Mouse (Mus musculus) heart, embryonic 13.5 days (tissue): ENCODE measurements around the gene Rrp1. TPM values are rescaled to one million over a fixed set of nuclear protein-coding genes. Genes with fewer than 3 reads are reported as not detected.

Experiments
- ATAC-seq: fragments of 200-750 bp; cut with Nextera tagmentation; 2 replicates; pipeline ENCODE4 v1.8.0; 2017; ENCODE audit warnings: moderate TSS enrichment; ENCODE audit not compliant: insufficient number of reproducible peaks, low FRiP score, low TSS enrichment; ENCODE audit errors: extremely low read depth
- H3K27ac ChIP-seq: fragments of 300-500 bp; sonication (generic); replicated peaks from 2 replicates; pipeline ENCODE4 v1.5.1; 2015; ENCODE audit warnings: moderate library complexity, mild to moderate bottlenecking, inconsistent platforms
- H3K27me3 ChIP-seq: fragments of 300-500 bp; sonication (generic); replicated peaks from 2 replicates; pipeline ENCODE4 v1.6.1; 2015; ENCODE audit warnings: mild to moderate bottlenecking, inconsistent platforms
- H3K36me3 ChIP-seq: fragments of 300-500 bp; sonication (generic); 2 replicates; pipeline ENCODE4 v1.6.1; 2015; ENCODE audit warnings: mild to moderate bottlenecking, inconsistent platforms
- H3K4me1 ChIP-seq: fragments of 300-500 bp; sonication (generic); 2 replicates; pipeline ENCODE4 v1.6.1; 2015; ENCODE audit warnings: inconsistent platforms
- H3K4me2 ChIP-seq: fragments of 300-500 bp; sonication (generic); 2 replicates; pipeline ENCODE4 v1.6.1; 2015; ENCODE audit warnings: inconsistent platforms, mild to moderate bottlenecking, moderate library complexity
- H3K4me3 ChIP-seq: fragments of 300-500 bp; sonication (generic); 2 replicates; pipeline ENCODE4 v1.5.1; 2015; ENCODE audit warnings: moderate library complexity, mild to moderate bottlenecking, inconsistent platforms
- H3K9ac ChIP-seq: fragments of 300-500 bp; sonication (generic); 2 replicates; pipeline ENCODE4 v1.6.1; 2015; ENCODE audit warnings: inconsistent platforms, mild to moderate bottlenecking, moderate library complexity
- H3K9me3 ChIP-seq: fragments of 300-500 bp; sonication (generic); 2 replicates; pipeline ENCODE4 v1.6.1; 2016; ENCODE audit warnings: inconsistent platforms
- WGBS: fragments of 180-500 bp; shearing (Covaris S2); methylation state at CpG from one replicate; pipeline ENCODE4 v1.1.7; 2015; ENCODE audit warnings: mixed read lengths; 5-methylcytosine and 5-hydroxymethylcytosine counted together
- polyA plus RNA-seq: library from polyadenylated mRNA; unstranded; fragments of >200 nt; fragmentation: Nextera tagmentation; extraction: Ambion mirVana; gene quantifications from 2 replicates; pipeline ENCODE4 v1.2.1, GENCODE M21; 2015

Rrp1 gene
- polyA plus RNA-seq, 1 experiment from 2014 or later = 220 TPM

- Histone ChIP-seq H3K4me1 (peaks cover 30% of the 10 kb centered on the region), H3K27ac (peak overlapping the region; percentile 82), H3K4me2 (peak overlapping the region; percentile 44), H3K36me3 (peaks cover 47% of the 10 kb centered on the region), H3K9ac (no peak overlapping the region), H3K27me3 (0 out of 2 replicates have a peak, but pooled peaks cover 3% of the 10 kb centered on the region), H3K9me3 (no peaks in the 10 kb centered on the region), H3K4me3 (no peak overlapping the region)
- peak; percentile 15; the same call in 1 of the 2 replicates for ATAC-seq
- 30% methylated on average over 17 of the region's 17 CpGs for WGBS
These were observed 13.7 kb downstream of the Rrp1 start for GRCm38 (mm10) chr10:78399090-78399657.

- ATAC-seq = no peak
- H3K9me3 ChIP-seq = no peaks in the 10 kb centered on the region
- H3K36me3 ChIP-seq = peaks cover 21% of the 10 kb centered on the region
- peaks cover 35% of the 10 kb centered on the region for H3K4me1 ChIP-seq
- H3K27me3 ChIP-seq = peaks cover 16% of the 10 kb centered on the region
- no peak overlapping the region for H3K4me3 ChIP-seq
- no peak overlapping the region for H3K9ac ChIP-seq
- H3K4me2 ChIP-seq = no peak overlapping the region
- 50% methylated on average over 4 of the region's 4 CpGs for WGBS
- no peak overlapping the region for H3K27ac ChIP-seq
These were observed 16.3 kb downstream of the Rrp1 start for GRCm38 (mm10) chr10:78396625-78396885.

- Histone ChIP-seq H3K9me3 (no peaks in the 10 kb centered on the region), H3K4me3 (no peak overlapping the region), H3K4me2 (no peak overlapping the region), H3K27me3 (peaks cover 21% of the 10 kb centered on the region), H3K4me1 (peaks cover 34% of the 10 kb centered on the region), H3K27ac (no peak overlapping the region), H3K9ac (no peak overlapping the region), H3K36me3 (peaks cover 15% of the 10 kb centered on the region)
- whole genome bisulfite sequencing = 11% methylated on average over 17 of the region's 17 CpGs
- ATAC-seq = no peak
These were observed 16.8 kb downstream of the Rrp1 start for GRCm38 (mm10) chr10:78395819-78396624.

GRCm38 (mm10) chr10:78395377-78395776 lies 17.5 kb downstream of the Rrp1 start:
- no peak for ATAC-seq
- Histone ChIP-seq H3K4me3 (no peak overlapping the region), H3K36me3 (peaks cover 9% of the 10 kb centered on the region), H3K4me1 (peaks cover 27% of the 10 kb centered on the region), H3K27ac (no peak overlapping the region), H3K9me3 (no peaks in the 10 kb centered on the region), H3K27me3 (peaks cover 28% of the 10 kb centered on the region), H3K9ac (no peak overlapping the region), H3K4me2 (no peak overlapping the region)
- 70% methylated on average over 3 of the region's 3 CpGs for WGBS

- H3K36me3 ChIP-seq = no peaks in the 10 kb centered on the region
- WGBS = 1% methylated on average over 18 of the region's 18 CpGs
- peaks cover 46% of the 10 kb centered on the region for H3K27me3 ChIP-seq
- no peak for ATAC-seq
- no peaks in the 10 kb centered on the region for H3K9me3 ChIP-seq
- H3K4me1 ChIP-seq = peaks cover 16% of the 10 kb centered on the region; the same call in 1 of the 2 replicates
- peak overlapping the region; percentile 43 for H3K4me2 ChIP-seq
- H3K4me3 ChIP-seq = no peak overlapping the region
- no peak overlapping the region for H3K9ac ChIP-seq
- no peak overlapping the region for H3K27ac ChIP-seq
These were observed 20.8 kb downstream of the Rrp1 start for GRCm38 (mm10) chr10:78392072-78392471.

GRCm38 (mm10) chr10:78390982-78391470 lies 21.8 kb downstream of the Rrp1 start:
- Histone ChIP-seq H3K4me3 (no peak overlapping the region), H3K36me3 (no peaks in the 10 kb centered on the region), H3K9me3 (no peaks in the 10 kb centered on the region), H3K4me2 (no peak overlapping the region), H3K27me3 (peaks cover 46% of the 10 kb centered on the region), H3K4me1 (peaks cover 12% of the 10 kb centered on the region; the same call in 1 of the 2 replicates), H3K9ac (no peak overlapping the region), H3K27ac (no peak overlapping the region)
- ATAC-seq = no peak
- WGBS = 22% methylated on average over 4 of the region's 4 CpGs

- H3K9ac ChIP-seq = peak overlapping the region; percentile 37; the same call in 1 of the 2 replicates
- H3K36me3 ChIP-seq = no peaks in the 10 kb centered on the region
- H3K27me3 ChIP-seq = peaks cover 42% of the 10 kb centered on the region
- no peak for ATAC-seq
- H3K4me1 ChIP-seq = peaks cover 12% of the 10 kb centered on the region; the same call in 1 of the 2 replicates
- no peak overlapping the region for H3K4me3 ChIP-seq
- H3K27ac ChIP-seq = no peak overlapping the region
- H3K4me2 ChIP-seq = no peak overlapping the region
- H3K9me3 ChIP-seq = no peaks in the 10 kb centered on the region
- 60% methylated on average over 20 of the region's 20 CpGs for WGBS
These were observed 24.4 kb downstream of the Rrp1 start for GRCm38 (mm10) chr10:78388216-78388980.

- H3K4me1 ChIP-seq = peaks cover 7% of the 10 kb centered on the region; the same call in 1 of the 2 replicates
- 61% methylated on average over 5 of the region's 5 CpGs for WGBS
- ATAC-seq = no peak
- no peaks in the 10 kb centered on the region for H3K36me3 ChIP-seq
- H3K4me2 ChIP-seq = no peak overlapping the region
- no peak overlapping the region for H3K9ac ChIP-seq
- no peak overlapping the region for H3K27ac ChIP-seq
- H3K4me3 ChIP-seq = no peak overlapping the region
- peaks cover 19% of the 10 kb centered on the region for H3K27me3 ChIP-seq
- no peaks in the 10 kb centered on the region for H3K9me3 ChIP-seq
These were observed 27.3 kb downstream of the Rrp1 start for GRCm38 (mm10) chr10:78385520-78385919.

- H3K4me3 ChIP-seq = no peak overlapping the region
- no peak overlapping the region for H3K4me2 ChIP-seq
- 67% methylated on average over 3 of the region's 3 CpGs for WGBS
- no peaks in the 10 kb centered on the region for H3K36me3 ChIP-seq
- H3K27ac ChIP-seq = no peak overlapping the region
- peaks cover 5% of the 10 kb centered on the region; the same call in 1 of the 2 replicates for H3K4me1 ChIP-seq
- H3K9ac ChIP-seq = no peak overlapping the region
- no peaks in the 10 kb centered on the region; the same call in 1 of the 2 replicates for H3K27me3 ChIP-seq
- no peak for ATAC-seq
- no peaks in the 10 kb centered on the region for H3K9me3 ChIP-seq
These were observed 29.3 kb downstream of the Rrp1 start for GRCm38 (mm10) chr10:78383567-78383966.

- Histone ChIP-seq H3K27ac (no peak overlapping the region), H3K9me3 (no peaks in the 10 kb centered on the region), H3K4me1 (no peaks in the 10 kb centered on the region), H3K36me3 (no peaks in the 10 kb centered on the region), H3K4me2 (no peak overlapping the region), H3K9ac (no peak overlapping the region), H3K27me3 (peaks cover 8% of the 10 kb centered on the region; the same call in 1 of the 2 replicates), H3K4me3 (no peak overlapping the region)
- no peak for ATAC-seq
- 91% methylated on average over 7 of the region's 7 CpGs for WGBS
These were observed 34.3 kb downstream of the Rrp1 start for GRCm38 (mm10) chr10:78378516-78378915.
